22 mouse cellular contexts compared by ENCODE assay signal in genomic region chr17:80523231-80523630, GRCm38 (mm10). TPM values are rescaled to one million over a fixed set of nuclear protein-coding genes. Genes with fewer than 3 reads are reported as not detected.
DNase-seq lines count a peak whose midpoint lies in the region; ATAC-seq and TF ChIP-seq lines count a peak whose summit lies in the region.
"Had no signal": no experiment of that assay in that cellular context is flagged by ENCODE, and none has a peak within 500 bp of the region (broad histone marks: within the 10 kb centered on the region; RNA-seq: fewer than 3 reads in every experiment).

No protein-coding gene starts in this region.

- no peaks in the 10 kb centered on the region for H3K9me3 ChIP-seq in forebrain, embryonic 11.5 days (ENCODE audit: control insufficient read depth, low read length)
- no peaks in the 10 kb centered on the region for H3K9me3 ChIP-seq in forebrain, embryonic 16.5 days (ENCODE audit: control insufficient read depth, low read length)
- no peaks in the 10 kb centered on the region for H3K9me3 ChIP-seq in ES-E14 (ENCODE audit: control insufficient read depth, insufficient read depth, low read depth, low read length)
- no peaks in the 10 kb centered on the region for H3K9me3 ChIP-seq in limb, embryonic 10.5 days (replicated peaks)
- no peaks in the 10 kb centered on the region for H3K9me3 ChIP-seq in midbrain, embryonic 16.5 days (replicated peaks; ENCODE audit: control insufficient read depth, low read length, poor library complexity, severe bottlenecking)
- H3K9me3 ChIP-seq: embryonic facial prominence, embryonic 10.5 days; embryonic facial prominence, embryonic 12.5 days; forebrain, embryonic 13.5 days had no signal

- no peaks in the 10 kb centered on the region for H3K27me3 ChIP-seq in forebrain, embryonic 11.5 days (ENCODE audit: control insufficient read depth, insufficient read depth, low read length)
- no peaks in the 10 kb centered on the region for H3K27me3 ChIP-seq in forebrain, embryonic 16.5 days (replicated peaks; ENCODE audit: control insufficient read depth, insufficient read depth, low read length)
- no peaks in the 10 kb centered on the region for H3K27me3 ChIP-seq in limb, embryonic 10.5 days (ENCODE audit: low read depth, poor library complexity, severe bottlenecking)
- no peaks in the 10 kb centered on the region for H3K27me3 ChIP-seq in midbrain, embryonic 16.5 days (ENCODE audit: control insufficient read depth, insufficient read depth, low read depth, low read length)
- H3K27me3 ChIP-seq: embryonic facial prominence, embryonic 12.5 days; forebrain, embryonic 13.5 days had no signal

- no peak overlapping the region for H3K4me2 ChIP-seq in forebrain, embryonic 11.5 days (ENCODE audit: low read depth, low read length, severe bottlenecking)
- no peak overlapping the region for H3K4me2 ChIP-seq in forebrain, embryonic 16.5 days (ENCODE audit: low read length)
- H3K4me2 ChIP-seq in midbrain, embryonic 16.5 days (ENCODE audit: low read length), result no peak overlapping the region
- H3K4me2 ChIP-seq: embryonic facial prominence, embryonic 12.5 days; forebrain, embryonic 13.5 days had no signal

- H3K4me3 ChIP-seq in forebrain, embryonic 11.5 days (ENCODE audit: low read depth, low read length), result no peak overlapping the region
- H3K4me3 ChIP-seq in forebrain, embryonic 16.5 days (replicated peaks; ENCODE audit: low read length), result no peak overlapping the region
- H3K4me3 ChIP-seq in ES-E14 (ENCODE audit: insufficient read depth in 1 of 2, low read depth in 1 of 2, low read length in 2 of 2, poor library complexity in 1 of 2, severe bottlenecking in 1 of 2), result no peak overlapping the region
- no peak overlapping the region for H3K4me3 ChIP-seq in limb, embryonic 10.5 days
- H3K4me3 ChIP-seq in midbrain, embryonic 16.5 days (ENCODE audit: low read depth, low read length), result no peak overlapping the region
- H3K4me3 ChIP-seq: embryonic facial prominence, embryonic 10.5 days; embryonic facial prominence, embryonic 12.5 days; forebrain, embryonic 13.5 days had no signal

- H3K4me1 ChIP-seq in forebrain, embryonic 11.5 days (replicated peaks; ENCODE audit: control insufficient read depth, insufficient read depth, low read length), result no peaks in the 10 kb centered on the region
- H3K4me1 ChIP-seq in forebrain, embryonic 16.5 days (replicated peaks; ENCODE audit: control insufficient read depth, insufficient read depth, low read length), result no peaks in the 10 kb centered on the region
- no peaks in the 10 kb centered on the region; a peak in 1 of 4 replicates for H3K4me1 ChIP-seq in ES-E14 (ENCODE audit: control insufficient read depth in 2 of 2, insufficient read depth in 2 of 2, low read length in 2 of 2, poor library complexity in 1 of 2)
- no peaks in the 10 kb centered on the region for H3K4me1 ChIP-seq in limb, embryonic 10.5 days
- H3K4me1 ChIP-seq in midbrain, embryonic 16.5 days (ENCODE audit: control insufficient read depth, insufficient read depth, low read length), result no peaks in the 10 kb centered on the region
- H3K4me1 ChIP-seq: embryonic facial prominence, embryonic 10.5 days; embryonic facial prominence, embryonic 12.5 days; forebrain, embryonic 13.5 days had no signal

- WGBS in forebrain, embryonic 11.5 days, result 84% methylated on average over 3 of the region's 3 CpGs
- 77% methylated on average over 3 of the region's 3 CpGs for WGBS in forebrain, embryonic 16.5 days
- WGBS in limb, embryonic 10.5 days, result 90% methylated on average over 3 of the region's 3 CpGs
- 87% methylated on average over 3 of the region's 3 CpGs for WGBS in midbrain, embryonic 16.5 days

- H3K9ac ChIP-seq in forebrain, embryonic 11.5 days (ENCODE audit: low read length), result no peak overlapping the region
- H3K9ac ChIP-seq in forebrain, embryonic 16.5 days (replicated peaks; ENCODE audit: low read depth, low read length), result no peak overlapping the region
- no peak overlapping the region for H3K9ac ChIP-seq in ES-E14 (ENCODE audit: insufficient read depth, low read depth, low read length, poor library complexity, severe bottlenecking)
- no peak overlapping the region for H3K9ac ChIP-seq in midbrain, embryonic 16.5 days (ENCODE audit: low read depth, low read length)
- H3K9ac ChIP-seq: embryonic facial prominence, embryonic 12.5 days; forebrain, embryonic 13.5 days; forebrain, postnatal 0 days had no signal

- no peaks in the 10 kb centered on the region for H3K36me3 ChIP-seq in forebrain, embryonic 11.5 days (ENCODE audit: control insufficient read depth, insufficient read depth, low read length)
- no peaks in the 10 kb centered on the region for H3K36me3 ChIP-seq in forebrain, embryonic 16.5 days (ENCODE audit: control insufficient read depth, insufficient read depth)
- H3K36me3 ChIP-seq in ES-E14 (ENCODE audit: control insufficient read depth, insufficient read depth, low read length, poor library complexity, severe bottlenecking), result no peaks in the 10 kb centered on the region
- H3K36me3 ChIP-seq in limb, embryonic 10.5 days, result no peaks in the 10 kb centered on the region
- H3K36me3 ChIP-seq in midbrain, embryonic 16.5 days (ENCODE audit: control insufficient read depth, insufficient read depth, low read length), result no peaks in the 10 kb centered on the region
- H3K36me3 ChIP-seq: embryonic facial prominence, embryonic 10.5 days; embryonic facial prominence, embryonic 12.5 days had no signal

- no peak for ATAC-seq in forebrain, embryonic 11.5 days (replicated peaks; ENCODE audit: low FRiP score)
- ATAC-seq in forebrain, embryonic 16.5 days, result no peak
- no peak for ATAC-seq in megakaryocyte, adult 5-6 weeks (ENCODE audit: poor library complexity, severe bottlenecking)
- ATAC-seq in midbrain, embryonic 16.5 days, result no peak
- ATAC-seq: activated CD4-positive, CD25-positive, alpha-beta regulatory T cell, adult 4 months; forebrain, embryonic 13.5 days; forebrain, postnatal 0 days; Patski had no signal

- no peak overlapping the region for H3K27ac ChIP-seq in forebrain, embryonic 11.5 days (ENCODE audit: low read depth, low read length)
- H3K27ac ChIP-seq in forebrain, embryonic 16.5 days (ENCODE audit: low read length), result no peak overlapping the region
- no peak overlapping the region for H3K27ac ChIP-seq in ES-E14 (ENCODE audit: insufficient read depth, low read depth, low read length, poor library complexity, severe bottlenecking)
- H3K27ac ChIP-seq in limb, embryonic 10.5 days, result no peak overlapping the region
- no peak overlapping the region for H3K27ac ChIP-seq in midbrain, embryonic 16.5 days (ENCODE audit: low read length)
- H3K27ac ChIP-seq: embryonic facial prominence, embryonic 10.5 days; embryonic facial prominence, embryonic 12.5 days; forebrain, embryonic 13.5 days had no signal

- peak; percentile 7 for DNase-seq in forebrain, embryonic 11.5 days (ENCODE audit: low spot score)
- DNase-seq in thymus, postnatal 4 days, result peak; percentile 1
- DNase-seq in thymus, postnatal 14 days, result no peak
- DNase-seq in ES-E14 (ENCODE audit: low read depth, low spot score), result no peak
- DNase-seq in limb, embryonic 10.5 days (ENCODE audit: low spot score), result peak; percentile 19
- DNase-seq: adrenal gland, adult 8-10 months; adrenal gland, postnatal 36 days; cerebellum, adult 11-12 months; cerebellum, adult 2 months; cerebellum, adult 9-10 months; cerebellum, postnatal 10 days; cerebellum, postnatal 25 days; forebrain, postnatal 0 days had no signal

- in situ Hi-C loops in ES-E14 (cut with MboI; ENCODE audit: low sequenced_read_pairs in 2 of 2, unreplicated experiment in 2 of 2), result no loop called here

TF ChIP-seq in ES-E14, 5 proteins besides CTCF, POLR2A, EP300 and RAD21:
- TF ChIP-seq MAFK (IDR thresholded peaks at IDR 0.05; ENCODE audit: insufficient read depth, low read depth, low read length) (peak; percentile 93), ZNF384 (IDR thresholded peaks at IDR 0.05; ENCODE audit: low read depth, low read length) (no peak)

RNA-seq across cellular contexts. Expression of gene Sos1, which starts 43.0 kb away (rescaled TPM):
- polyA plus RNA-seq in forebrain, embryonic 11.5 days (2014; fragmentation: Nextera tagmentation; extraction: Ambion mirVana), result 8.8 and 11.0 TPM in 2 replicates
- 7.6 TPM in 2 replicates for polyA plus RNA-seq in forebrain, embryonic 16.5 days (2015; fragmentation: Nextera tagmentation; extraction: Ambion mirVana)
- total RNA-seq in ES-E14 (2012; rRNA removed), result 9.0 and 10.9 TPM in 2 replicates
- polyA plus RNA-seq in limb, embryonic 10.5 days (2016; fragmentation: Nextera tagmentation; extraction: Ambion mirVana), result 4.2 and 4.6 TPM in 2 replicates
- 16.4 and 17.2 TPM in 2 replicates for total RNA-seq in megakaryocyte, adult 5-6 weeks (2015)
- total RNA-seq in megakaryocyte, adult 5-6 weeks (2017), result 6.1 and 10.0 TPM in 2 replicates
- 6.6 and 7.5 TPM in 2 replicates for polyA plus RNA-seq in midbrain, embryonic 16.5 days (2015; fragmentation: Nextera tagmentation; extraction: Ambion mirVana)

RNA-seq across cellular contexts. Expression of gene Cdkl4, which starts 54.4 kb away (rescaled TPM):
- polyA plus RNA-seq in forebrain, embryonic 11.5 days (2014; fragmentation: Nextera tagmentation; extraction: Ambion mirVana), result 1.5 and 2.1 TPM in 2 replicates
- 3.1 and 3.9 TPM in 2 replicates for polyA plus RNA-seq in forebrain, embryonic 16.5 days (2015; fragmentation: Nextera tagmentation; extraction: Ambion mirVana)
- total RNA-seq in ES-E14 (2012; rRNA removed), result 0.49 and 0.85 TPM in 2 replicates
- polyA plus RNA-seq in limb, embryonic 10.5 days (2016; fragmentation: Nextera tagmentation; extraction: Ambion mirVana), result 0.14 and 0.51 TPM in 2 replicates
- 0.32 and 2.2 TPM in 2 replicates for total RNA-seq in megakaryocyte, adult 5-6 weeks (2015)
- total RNA-seq in megakaryocyte, adult 5-6 weeks (2017), result 0.40 and 0.65 TPM in 2 replicates
- 6.3 and 6.4 TPM in 2 replicates for polyA plus RNA-seq in midbrain, embryonic 16.5 days (2015; fragmentation: Nextera tagmentation; extraction: Ambion mirVana)
- polyA plus RNA-seq: C2C12 had no signal

Comparison
In these comparisons a context has a peak if more than half of its experiments do, and no peak if none do; other contexts are left out.
1. DNase-seq: peak in forebrain, embryonic 11.5 days (single experiment), thymus, postnatal 4 days (single experiment) and limb, embryonic 10.5 days (single experiment); none in thymus, postnatal 14 days (single experiment) and ES-E14 (single experiment).